Mouse (Mus musculus) urinary bladder, adult 2 months (tissue): ENCODE results near the gene Kcns1. TPM values are rescaled to one million over a fixed set of nuclear protein-coding genes. Genes with fewer than 3 reads are reported as not detected.

ENCODE experiments used
- DNase-seq: peaks from one replicate; pipeline ENCODE4 v3.0.0; 2022; ENCODE audit warnings: low spot score
- polyA plus RNA-seq: library from polyadenylated mRNA; depleted of rRNA; stranded (reverse); fragments of >200 nt; gene quantifications from 2 replicates; pipeline ENCODE4 v1.2.3, GENCODE M21; 2012

Gene Kcns1
- polyA plus RNA-seq, 1 experiment = 0.03 TPM

GRCm38 (mm10) chr2:164173394-164173793 lies 2.5 kb upstream of the Kcns1 start:
- no peak for DNase-seq

- no peak for DNase-seq
These were observed 587 bp downstream of the Kcns1 start for GRCm38 (mm10) chr2:164170326-164170725.

GRCm38 (mm10) chr2:164168571-164168946 lies 2.4 kb downstream of the Kcns1 start:
- DNase-seq = no peak

- DNase-seq = no peak
These were observed 3.0 kb downstream of the Kcns1 start for GRCm38 (mm10) chr2:164167752-164168570.

- no peak for DNase-seq
These were observed 6.0 kb downstream of the Kcns1 start for GRCm38 (mm10) chr2:164164941-164165340.

GRCm38 (mm10) chr2:164161515-164162055 lies 9.3 kb downstream of the Kcns1 start:
- no peak for DNase-seq

- no peak for DNase-seq
These were observed 12.1 kb downstream of the Kcns1 start for GRCm38 (mm10) chr2:164158838-164159237.

DNA sequence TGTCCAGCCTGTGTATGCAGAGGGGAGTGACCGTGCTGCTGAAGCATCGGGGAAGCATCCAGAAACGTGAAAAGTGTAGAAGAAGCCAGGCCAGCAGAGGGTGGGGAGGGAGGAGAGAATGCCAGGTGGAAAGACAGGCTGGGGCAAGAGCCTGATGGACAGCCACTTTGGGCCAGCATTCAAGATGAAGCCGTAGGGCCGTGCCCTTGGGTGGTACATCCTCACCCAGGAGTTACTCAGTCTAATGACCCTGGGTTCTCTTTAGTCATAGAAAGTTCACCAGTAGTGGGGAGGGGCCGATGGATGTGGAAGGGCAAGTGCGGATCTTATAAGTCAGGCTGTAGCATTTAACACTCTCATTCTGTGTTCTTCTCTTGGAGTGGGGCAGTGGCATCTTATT lies 14.8 kb downstream of the Kcns1 start:
- DNase-seq = no peak

DNA sequence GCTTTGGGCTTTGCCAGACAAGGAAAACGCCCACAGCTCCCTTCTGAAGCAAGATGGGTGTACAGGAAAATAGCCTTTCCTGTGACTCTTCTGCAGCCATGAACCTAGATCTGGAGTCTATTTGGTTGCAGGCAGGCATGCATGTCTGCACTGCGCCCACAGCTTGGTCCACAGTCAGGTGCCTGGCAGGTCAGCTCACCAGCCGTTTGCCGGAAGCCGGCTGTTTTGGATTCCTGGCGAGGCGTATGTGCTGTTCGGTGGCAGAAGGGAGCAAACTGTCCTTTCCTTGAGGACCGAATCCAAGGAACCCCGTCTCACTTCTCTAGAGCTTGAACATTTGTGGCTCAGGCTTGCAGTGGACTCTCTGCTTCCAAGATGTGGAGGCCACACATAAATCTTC lies 16.9 kb downstream of the Kcns1 start:
- no peak for DNase-seq

GRCm38 (mm10) chr2:164152341-164152740 lies 18.6 kb downstream of the Kcns1 start:
- DNase-seq = no peak

DNA sequence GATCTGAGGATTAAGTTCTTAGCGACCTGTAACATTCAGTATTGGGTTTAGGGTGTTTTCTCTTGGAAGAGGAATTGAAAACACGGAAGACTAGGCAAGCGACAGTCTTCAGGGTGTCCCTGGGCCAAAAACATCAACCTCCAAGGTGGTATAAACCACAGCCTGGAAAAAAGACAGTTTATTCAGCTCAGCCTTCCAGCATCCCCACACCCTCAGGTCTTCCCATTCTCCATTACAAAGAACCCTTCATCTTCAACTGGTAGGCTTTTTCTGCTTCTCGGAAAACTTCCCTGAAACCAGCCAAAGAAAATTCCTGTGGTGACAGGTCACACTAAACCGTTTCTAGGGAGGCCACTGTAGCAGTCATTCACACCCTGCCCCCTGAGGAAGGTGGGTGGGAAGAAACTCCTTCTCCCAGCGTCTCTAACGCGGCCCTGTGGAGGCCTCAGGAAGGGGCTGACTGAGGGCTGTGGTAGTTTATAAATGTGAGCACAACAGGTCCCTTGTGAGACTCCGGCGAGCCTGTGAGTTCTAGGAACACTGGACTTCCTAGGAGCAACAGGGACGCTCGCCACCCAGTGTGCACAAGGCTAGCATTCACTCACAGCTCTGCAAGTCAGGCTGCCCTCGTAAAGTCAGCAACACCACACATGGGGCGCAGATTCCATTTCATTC lies 20.7 kb downstream of the Kcns1 start:
- no peak for DNase-seq

DNA sequence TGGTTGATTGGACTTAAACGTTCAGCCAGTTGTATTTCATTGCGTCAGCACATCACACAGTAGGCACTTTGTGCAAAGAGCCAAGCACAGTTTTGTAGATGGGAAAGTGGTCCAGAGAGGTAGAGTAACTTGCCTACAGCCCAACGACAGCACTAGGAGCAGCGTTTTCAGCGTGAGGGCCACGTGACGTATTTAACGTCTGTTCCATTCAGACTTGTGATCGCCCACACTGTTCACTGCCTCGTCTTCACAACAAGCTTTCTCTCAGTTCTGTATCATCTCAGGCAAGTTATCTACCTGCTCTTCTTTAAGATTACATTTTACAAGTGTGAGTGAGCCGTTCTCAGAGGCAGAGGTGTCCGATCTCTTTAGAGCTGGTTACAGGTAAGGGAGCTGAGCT lies 24.4 kb downstream of the Kcns1 start:
- no peak for DNase-seq

- no peak for DNase-seq
These were observed 26.4 kb downstream of the Kcns1 start for GRCm38 (mm10) chr2:164144541-164144940.

- DNase-seq = no peak
These were observed 26.9 kb downstream of the Kcns1 start for GRCm38 (mm10) chr2:164144025-164144424.

GRCm38 (mm10) chr2:164142021-164142420 lies 28.9 kb downstream of the Kcns1 start:
- DNase-seq = no peak

- no peak for DNase-seq
These were observed 33.2 kb downstream of the Kcns1 start for GRCm38 (mm10) chr2:164137754-164138153.

DNA sequence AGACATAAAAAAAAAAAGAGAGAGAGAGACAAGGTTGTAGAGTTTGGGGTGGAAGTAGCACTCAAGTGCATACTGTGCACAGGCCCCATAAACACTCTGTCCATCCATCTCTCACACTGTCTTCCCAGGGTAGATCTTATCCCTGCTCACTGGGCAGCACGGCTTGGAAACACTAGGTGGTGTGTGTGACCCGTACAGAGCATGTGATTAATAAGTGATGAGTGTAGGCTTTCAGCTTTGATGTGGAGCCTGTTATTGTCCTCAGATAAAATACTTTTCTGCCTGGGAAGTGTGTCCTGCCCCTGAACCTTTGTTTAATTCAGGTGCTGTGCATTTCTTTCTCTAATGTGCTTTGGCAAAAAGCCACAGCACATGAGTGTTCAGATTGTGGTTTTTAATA lies 34.5 kb downstream of the Kcns1 start:
- DNase-seq = no peak

- DNase-seq = no peak
These were observed 35.5 kb downstream of the Kcns1 start for GRCm38 (mm10) chr2:164135367-164135766.

DNA sequence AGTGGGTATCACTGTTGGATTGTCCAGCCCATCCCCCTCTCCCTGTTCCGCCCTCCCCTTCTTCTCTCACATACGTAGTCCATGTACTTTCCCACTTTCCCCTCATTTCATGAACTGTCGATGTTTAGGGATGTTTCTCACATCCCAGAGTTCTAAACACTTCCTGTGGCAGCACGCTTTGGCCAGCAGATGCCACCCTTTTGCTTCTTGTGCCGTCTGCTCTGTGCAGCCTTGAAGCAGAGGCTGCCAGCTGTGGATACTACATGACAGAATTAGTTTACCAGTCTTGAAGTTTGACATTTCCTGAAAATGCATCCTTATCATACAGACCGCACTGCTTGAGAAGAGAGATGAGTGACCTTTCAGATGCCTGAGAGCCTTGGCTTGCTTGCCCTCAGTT lies 36.4 kb downstream of the Kcns1 start:
- DNase-seq = no peak

DNA sequence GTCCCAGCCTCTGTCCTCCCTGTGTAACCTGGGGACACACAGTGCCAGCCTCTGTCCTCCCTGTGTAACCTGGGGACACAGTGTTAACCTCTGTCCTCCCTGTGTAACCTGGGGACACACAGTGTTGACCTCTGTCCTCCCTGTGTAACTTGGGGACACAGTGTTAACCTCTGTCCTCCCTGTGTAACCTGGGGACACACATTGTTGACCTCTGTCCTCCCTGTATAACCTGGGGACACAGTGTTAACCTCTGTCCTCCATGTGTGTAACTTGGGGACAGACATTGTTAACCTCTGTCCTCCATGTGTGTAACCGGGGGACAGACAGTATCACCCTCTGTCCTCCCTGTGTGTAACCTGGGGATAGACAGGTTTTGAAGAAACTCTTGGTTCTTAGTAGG lies 39.3 kb downstream of the Kcns1 start:
- DNase-seq = no peak

- DNase-seq = no peak
These were observed 42.1 kb downstream of the Kcns1 start for GRCm38 (mm10) chr2:164128576-164129411.

DNA sequence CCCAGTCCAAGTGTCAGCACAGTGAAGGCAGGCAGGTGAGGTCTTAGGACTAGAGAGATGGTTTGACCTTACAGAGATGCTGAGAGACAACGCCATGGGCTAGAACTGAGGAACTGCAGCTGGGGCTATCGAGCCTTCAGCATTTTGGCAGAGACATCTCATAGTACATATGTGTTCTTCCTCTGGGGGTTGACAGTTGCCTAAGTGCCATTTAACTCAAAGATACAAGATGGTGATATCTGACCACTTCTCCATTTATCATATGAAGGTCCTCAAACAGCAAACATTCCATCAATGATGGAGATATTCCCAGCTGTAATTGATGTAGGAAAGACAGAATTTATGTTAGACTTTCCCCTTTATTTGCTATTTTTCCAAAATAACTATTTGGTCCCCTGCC lies 43.6 kb downstream of the Kcns1 start:
- DNase-seq = no peak
